In genomic region chr13:58287822-58288221, GRCm38 (mm10) we compare ENCODE assay signal across 8 mouse cellular contexts. TPM values are rescaled to one million over a fixed set of nuclear protein-coding genes. Genes with fewer than 3 reads are reported as not detected.
DNase-seq lines count a peak whose midpoint lies in the region; TF ChIP-seq lines count a peak whose summit lies in the region.

No protein-coding gene starts in this region.

- no peak overlapping the region for H3K27ac ChIP-seq in cortical plate, adult 2 months (ENCODE audit: insufficient read depth, low read length)
- H3K27ac ChIP-seq in olfactory bulb, adult 2 months (ENCODE audit: insufficient read depth, low read depth, low read length), result no peak overlapping the region

- TF ChIP-seq POLR2A in cortical plate, adult 2 months (IDR thresholded peaks at IDR 0.05; ENCODE audit: extremely low read depth, insufficient read depth, low read length), result no peak
- no peak for TF ChIP-seq POLR2A in olfactory bulb, adult 2 months (IDR thresholded peaks at IDR 0.05; ENCODE audit: insufficient read depth, low read depth, low read length)

- DNase-seq in A20 (ENCODE audit: low read depth, low spot score), result peak; percentile 77
- peak; percentile 83 to 92 for DNase-seq in adrenal gland, adult (ENCODE audit: inconsistent age in 2 of 2, low spot score in 1 of 2)
- peak; percentile 63 to 84 for DNase-seq in gastrocnemius, postnatal 36 days
- peak; percentile 76 for DNase-seq in kidney, adult 9 months
- peak; percentile 82 for DNase-seq in liver
- DNase-seq in testis, postnatal 10 days (ENCODE audit: low spot score), result peak; percentile 97

- no peaks in the 10 kb centered on the region for H3K4me1 ChIP-seq in cortical plate, adult 2 months (ENCODE audit: control insufficient read depth, insufficient read depth, low read length)
- H3K4me1 ChIP-seq in olfactory bulb, adult 2 months (ENCODE audit: control insufficient read depth, insufficient read depth, low read length), result no peaks in the 10 kb centered on the region

- intact Hi-C loops in gastrocnemius, postnatal 36 days (cut with DNase I), result loop anchor here (2.0 to 5.0 kb wide), 3 partner anchors 101 to 301 kb away; no protein-coding TSS in a partner anchor

- H3K4me3 ChIP-seq in cortical plate, adult 2 months (ENCODE audit: insufficient read depth, low read length), result no peak overlapping the region
- H3K4me3 ChIP-seq in olfactory bulb, adult 2 months (ENCODE audit: insufficient read depth, low read depth, low read length), result no peak overlapping the region

- 10% methylated on average over 13 of the region's 13 CpGs for WGBS in olfactory bulb, adult 2 months

- peak; percentile 94 for TF ChIP-seq CTCF in cortical plate, adult 2 months (IDR thresholded peaks at IDR 0.05; ENCODE audit: extremely low read depth, insufficient read depth, low read length)
- TF ChIP-seq CTCF in olfactory bulb, adult 2 months (IDR thresholded peaks at IDR 0.05; ENCODE audit: insufficient read depth, low read depth, low read length), result peak; percentile 95

RNA-seq across cellular contexts. Expression of gene Gkap1, which starts 12.3 kb away (rescaled TPM):
- polyA plus RNA-seq in cortical plate, adult 2 months (2012; rRNA removed), result 21.2 and 21.5 TPM in 2 replicates
- 10 to 100 TPM; 20.6 to 24.3 TPM for total RNA-seq in gastrocnemius, postnatal 36 days (2021)
- polyA plus RNA-seq in olfactory bulb, adult 2 months (2012; ENCODE audit: insufficient read depth, insufficient read length, low replicate concordance, missing spikeins), result not detected in 2 replicates
